Mouse (Mus musculus) ES-E14 (cell line): ENCODE measurements around the gene Cnksr3.

Experiments used
- MAFK ChIP-seq: IDR thresholded peaks from 2 replicates; pipeline ENCODE4 v1.6.1; 2014; ENCODE audit warnings: mild to moderate bottlenecking, low read depth, low read length, inconsistent platforms; ENCODE audit not compliant: insufficient read depth
- ZC3H11A ChIP-seq: IDR thresholded peaks from 2 replicates; pipeline ENCODE4 v1.6.1; 2012; ENCODE audit warnings: low read depth, mild to moderate bottlenecking, inconsistent platforms, low read length, borderline replicate concordance
- ZNF384 ChIP-seq: IDR thresholded peaks from 2 replicates; pipeline ENCODE4 v1.6.1; 2012; ENCODE audit warnings: low read depth, low read length, inconsistent platforms

DNA sequence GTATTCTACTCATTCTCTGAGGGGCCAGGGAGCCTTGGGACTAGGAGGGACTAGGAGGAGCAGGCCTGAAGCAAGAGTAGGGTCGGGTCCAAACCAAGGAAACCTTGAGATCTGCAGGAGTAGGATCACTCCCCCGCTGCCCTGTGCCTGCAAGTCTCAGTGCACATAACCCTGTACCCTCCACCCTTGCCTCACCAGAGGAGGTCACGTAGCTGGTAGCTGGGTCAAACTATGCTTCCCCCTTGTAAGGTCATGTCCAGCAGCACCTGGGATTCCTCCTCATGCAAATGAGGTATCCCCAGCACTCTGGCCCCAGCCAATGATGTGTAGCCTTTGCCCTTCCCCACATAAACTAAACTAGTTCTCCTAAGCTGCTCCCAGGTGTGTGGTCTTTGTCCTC, 41.6 kb downstream of the Cnksr3 start:
- TF ChIP-seq ZNF384 (no peak), ZC3H11A (no peak), MAFK (no peak)
